Mouse (Mus musculus) bone marrow macrophage, adult 2 months (primary cell): ENCODE data around the gene Kcnk13.

Experiments
- CTCF ChIP-seq: IDR thresholded peaks from 2 replicates; pipeline ENCODE4 v1.5.1; 2012; ENCODE audit warnings: low read depth, mild to moderate bottlenecking, low read length, moderate library complexity
- POLR2A ChIP-seq: IDR thresholded peaks from 2 replicates; pipeline ENCODE4 v1.6.1; 2012; ENCODE audit warnings: mild to moderate bottlenecking, low read depth, low read length, borderline replicate concordance

DNA sequence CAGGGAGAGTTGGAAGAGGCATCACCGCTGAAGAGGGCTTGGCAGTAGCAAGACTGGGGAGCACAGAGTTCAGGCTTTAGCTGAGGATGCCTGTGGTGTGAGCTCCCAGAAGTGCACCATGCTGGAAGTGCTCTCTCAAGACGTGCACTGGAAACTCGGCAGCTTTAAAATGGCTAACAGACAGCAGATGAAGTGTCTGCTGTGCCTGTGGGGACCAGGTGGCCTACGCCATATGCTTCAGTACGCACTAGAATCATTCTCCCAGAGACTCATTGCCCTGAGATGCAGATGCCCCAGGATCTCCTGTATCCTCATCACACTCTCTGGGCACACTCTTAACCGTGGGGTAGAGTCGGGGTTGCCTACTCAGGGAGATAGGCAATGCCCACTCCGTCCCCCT is 28.9 kb upstream of the Kcnk13 start:
- no peak for TF ChIP-seq CTCF
- TF ChIP-seq POLR2A, result no peak
